Mouse (Mus musculus) Patski (cell line): Measurements from ENCODE around the gene Tmem170. TPM values are rescaled to one million over a fixed set of nuclear protein-coding genes. Genes with fewer than 3 reads are reported as not detected.
A peak's percentile ranks its signal among the peaks of the same experiment; 100 is the strongest.

Experiments
- ATAC-seq: fragments of 100-300 bp; one replicate; pipeline ENCODE4 v1.8.0; 2021
- CTCF ChIA-PET: fragments of 350-600 bp; sonication (Branson Sonifier 250); formaldehyde crosslinking; loops from one replicate; lab custom pipeline; 2022; ENCODE audit warnings: inconsistent platforms; lab: Charles Lee
- POLR2A ChIA-PET: fragments of 350-600 bp; sonication (Branson Sonifier 250); formaldehyde crosslinking; loops from one replicate; lab custom pipeline; 2022; ENCODE audit warnings: antibody characterized with exemption, inconsistent platforms; lab: Charles Lee
- DNase-seq: peaks from one replicate; pipeline ENCODE4 v3.0.0-alpha.2; 2011; ENCODE audit warnings: low read depth, low spot score
- H3K27me3 ChIP-seq: fragments of 371-371 bp; one replicate; pipeline ENCODE4 v1.5.1; 2021
- CTCF ChIP-seq: fragments of 100-300 bp; IDR thresholded peaks from one replicate; pipeline ENCODE4 v1.5.1; 2021
- in situ Hi-C: fragments of 300-500 bp; cut with MboI; formaldehyde crosslinking; loops from 3 replicates; pipeline ENCODE4 v1.11.1; 2018; ENCODE audit warnings: low pct_unique_long_range_greater_than_20kb, mixed read lengths
- polyA plus RNA-seq: library from polyadenylated mRNA; unstranded; gene quantifications from one replicate; pipeline ENCODE4 v1.2.3, GENCODE M21; 2021

Gene Tmem170
- polyA plus RNA-seq, 1 experiment from 2014 or later, result 7.2 TPM

- H3K27me3 ChIP-seq, result no peaks in the 10 kb centered on the region
- POLR2A ChIA-PET, result no interaction called here
- in situ Hi-C loops, result no loop called here
- ATAC-seq (no peak), DNase-seq (no peak)
- CTCF ChIA-PET, result no interaction called here
- TF ChIP-seq CTCF, result no peak
Observed at GRCm38 (mm10) chr8:111898586-111898985, 22.0 kb upstream of the Tmem170 start.

- CTCF ChIA-PET, result interaction anchor here (0.8 to 3.5 kb wide), 3 partner anchors 12 to 1055 kb away, joined by 3 to 10 read pairs (median 4); no protein-coding TSS in a partner anchor
- in situ Hi-C loops, result no loop called here
- POLR2A ChIA-PET, result no interaction called here
- H3K27me3 ChIP-seq, result no peaks in the 10 kb centered on the region
- DNase-seq (no peak), ATAC-seq (no peak)
- TF ChIP-seq CTCF, result no peak
Observed at GRCm38 (mm10) chr8:111894955-111895354, 18.4 kb upstream of the Tmem170 start.

- in situ Hi-C loops, result no loop called here
- DNase-seq (no peak), ATAC-seq (no peak)
- no peaks in the 10 kb centered on the region for H3K27me3 ChIP-seq
- POLR2A ChIA-PET, result no interaction called here
- CTCF ChIA-PET, result interaction anchor here (1.2 kb wide), 1 partner anchor 16 kb away, joined by 4 read pairs; the partner anchor contains the start of gene Tmem170
- TF ChIP-seq CTCF, result no peak
Observed at GRCm38 (mm10) chr8:111892615-111893014, 16.1 kb upstream of the Tmem170 start.

GRCm38 (mm10) chr8:111891983-111892382 lies 15.4 kb upstream of the Tmem170 start:
- no peak for TF ChIP-seq CTCF
- H3K27me3 ChIP-seq, result no peaks in the 10 kb centered on the region
- ATAC-seq, result no peak
- ChIA-PET POLR2A (no interaction called here), CTCF (interaction anchor here (1.2 kb wide), 1 partner anchor 15 kb away, joined by 4 read pairs; the partner anchor contains the start of gene Tmem170)
- in situ Hi-C loops, result no loop called here
- DNase-seq, result no peak

GRCm38 (mm10) chr8:111890911-111891303 lies 14.4 kb upstream of the Tmem170 start:
- H3K27me3 ChIP-seq, result no peaks in the 10 kb centered on the region
- ATAC-seq, result no peak
- no peak for DNase-seq
- in situ Hi-C loops, result no loop called here
- TF ChIP-seq CTCF, result no peak
- CTCF ChIA-PET, result no interaction called here
- POLR2A ChIA-PET, result no interaction called here

GRCm38 (mm10) chr8:111889931-111890910 lies 13.7 kb upstream of the Tmem170 start:
- CTCF ChIA-PET, result no interaction called here
- TF ChIP-seq CTCF, result no peak
- H3K27me3 ChIP-seq, result no peaks in the 10 kb centered on the region
- in situ Hi-C loops, result loop anchor here (5.0 kb wide), 1 partner anchor 32 kb away; no protein-coding TSS in a partner anchor
- ATAC-seq, result no peak
- POLR2A ChIA-PET, result no interaction called here
- DNase-seq, result no peak

GRCm38 (mm10) chr8:111888091-111888650 lies 11.6 kb upstream of the Tmem170 start:
- POLR2A ChIA-PET, result no interaction called here
- in situ Hi-C loops, result loop anchor here (5.0 kb wide), 1 partner anchor 34 kb away; no protein-coding TSS in a partner anchor
- ATAC-seq (peak; percentile 51), DNase-seq (peak; percentile 50)
- TF ChIP-seq CTCF, result no peak
- H3K27me3 ChIP-seq, result no peaks in the 10 kb centered on the region
- CTCF ChIA-PET, result interaction anchor here (1.1 kb wide), 1 partner anchor 102 kb away, joined by 3 read pairs; no protein-coding TSS in a partner anchor

- CTCF ChIA-PET, result interaction anchor here (1.1 kb wide), 1 partner anchor 103 kb away, joined by 3 read pairs; no protein-coding TSS in a partner anchor
- no peak for TF ChIP-seq CTCF
- in situ Hi-C loops, result loop anchor here (5.0 kb wide), 1 partner anchor 35 kb away; no protein-coding TSS in a partner anchor
- DNase-seq (no peak), ATAC-seq (no peak)
- POLR2A ChIA-PET, result no interaction called here
- H3K27me3 ChIP-seq, result no peaks in the 10 kb centered on the region
Observed at GRCm38 (mm10) chr8:111887479-111887878, 10.9 kb upstream of the Tmem170 start.

GRCm38 (mm10) chr8:111883615-111884014 lies 7.1 kb upstream of the Tmem170 start:
- no peaks in the 10 kb centered on the region for H3K27me3 ChIP-seq
- CTCF ChIA-PET, result interaction anchor here (1.4 kb wide), 1 partner anchor 40 kb away, joined by 5 read pairs; no protein-coding TSS in a partner anchor
- ATAC-seq (no peak), DNase-seq (no peak)
- POLR2A ChIA-PET, result no interaction called here
- in situ Hi-C loops, result loop anchor here (5.0 kb wide), 1 partner anchor 99 kb away; no protein-coding TSS in a partner anchor
- no peak for TF ChIP-seq CTCF

- H3K27me3 ChIP-seq, result no peaks in the 10 kb centered on the region
- peak; percentile 66 for ATAC-seq
- peak; percentile 93 for TF ChIP-seq CTCF
- CTCF ChIA-PET, result interaction anchor here (0.8 to 2.7 kb wide), 16 partner anchors 10 to 117 kb away, joined by 3 to 16 read pairs (median 6); partner anchors contain the start of genes Adat1 and Tmem231
- DNase-seq, result no peak
- in situ Hi-C loops, result loop anchor here (5.0 kb wide), 1 partner anchor 101 kb away; no protein-coding TSS in a partner anchor
- POLR2A ChIA-PET, result no interaction called here
Observed at GRCm38 (mm10) chr8:111881591-111881990, 5.0 kb upstream of the Tmem170 start.
